Mouse (Mus musculus) left cerebral cortex, adult 18-20 months (tissue): ENCODE results near the gene Wfdc6b. TPM values are rescaled to one million over a fixed set of nuclear protein-coding genes. Genes with fewer than 3 reads are reported as not detected.
"Not testable (repeated sequence)": the region's sequence is repeated elsewhere in the genome, so short reads cannot be mapped to it uniquely, and the experiment has no call there.

Experiments
- DNase-seq, 2 experiments: peaks; one replicate each; pipeline ENCODE4 v3.0.0; 2021 to 2022; ENCODE audit warnings: low spot score in 2 of 2, mixed read lengths in 1 of 2
- long read RNA-seq, 2 experiments: library from polyadenylated mRNA; stranded (forward); transcript quantifications; one replicate each; pipeline ENCODE4 v2.0.0; 2021
- total RNA-seq, 2 experiments: library from RNA; stranded (reverse); gene quantifications; 2 replicates each; pipeline ENCODE4 v1.2.3; 2021

Wfdc6b gene
- total RNA-seq = not detected
- long read RNA-seq, experiment 1 = 0 reads
- long read RNA-seq, experiment 2 = 0 reads

GRCm38 (mm10) chr2:164613471-164613870, at the start of gene Wfdc6b, which contains the start of gene Wfdc8:
Gene Wfdc6b (plus strand): TSS chr2:164613522.
Gene Wfdc8 (minus strand): TSS chr2:164613626.
- DNase-seq = not testable (repeated sequence)

GRCm38 (mm10) chr2:164564346-164564745, 49.0 kb upstream of the Wfdc6b start:
- DNase-seq = no peak

- no peak for DNase-seq
Measured at GRCm38 (mm10) chr2:164566997-164567396, 46.3 kb upstream of the Wfdc6b start.

- no peak for DNase-seq
Measured at GRCm38 (mm10) chr2:164567460-164567859, 45.9 kb upstream of the Wfdc6b start.

- DNase-seq = not testable (repeated sequence)
Measured at GRCm38 (mm10) chr2:164573359-164573758, 40.0 kb upstream of the Wfdc6b start, which contains the start of gene Spint3. Gene Spint3 (minus strand): TSS chr2:164573459.

GRCm38 (mm10) chr2:164585025-164585725, 28.1 kb upstream of the Wfdc6b start, which contains the start of gene Wfdc6a:
Gene Wfdc6a (minus strand): TSS chr2:164585447.
- not testable (repeated sequence) for DNase-seq

GRCm38 (mm10) chr2:164592014-164592413, 21.3 kb upstream of the Wfdc6b start:
- peak; percentile 16 to 27 for DNase-seq

GRCm38 (mm10) chr2:164593494-164593893, 19.8 kb upstream of the Wfdc6b start, which contains the start of gene Eppin:
Gene Eppin (minus strand): TSS chr2:164593594.
- no peak for DNase-seq

- no peak for DNase-seq
Measured at GRCm38 (mm10) chr2:164600179-164600578, 13.1 kb upstream of the Wfdc6b start.

- DNase-seq = no peak
Measured at GRCm38 (mm10) chr2:164603482-164603881, 9.8 kb upstream of the Wfdc6b start.

- no peak for DNase-seq
Measured at GRCm38 (mm10) chr2:164604411-164604810, 8.9 kb upstream of the Wfdc6b start.

GRCm38 (mm10) chr2:164608781-164609180, 4.5 kb upstream of the Wfdc6b start:
- no peak for DNase-seq

GRCm38 (mm10) chr2:164615386-164615785, 2.1 kb downstream of the Wfdc6b start:
- no peak for DNase-seq

GRCm38 (mm10) chr2:164619050-164619449, 5.7 kb downstream of the Wfdc6b start:
- DNase-seq = no peak

GRCm38 (mm10) chr2:164621775-164622174, 8.5 kb downstream of the Wfdc6b start:
- no peak for DNase-seq

GRCm38 (mm10) chr2:164635266-164635665, 21.9 kb downstream of the Wfdc6b start:
- DNase-seq = no peak

GRCm38 (mm10) chr2:164638696-164639095, 25.4 kb downstream of the Wfdc6b start, which contains the start of gene Wfdc16:
Gene Wfdc16 (minus strand): TSS chr2:164638796.
- DNase-seq = no peak

GRCm38 (mm10) chr2:164641129-164641528, 27.8 kb downstream of the Wfdc6b start:
- no peak for DNase-seq

- DNase-seq = peak in 1 of 2 experiments; percentile 4
Measured at GRCm38 (mm10) chr2:164641881-164642673, 28.8 kb downstream of the Wfdc6b start.

GRCm38 (mm10) chr2:164655858-164656257, 42.5 kb downstream of the Wfdc6b start, which contains the start of gene Wfdc10:
Gene Wfdc10 (plus strand): TSS chr2:164656046.
- DNase-seq = peak in 1 of 2 experiments; percentile 35

GRCm38 (mm10) chr2:164656483-164656882, 43.2 kb downstream of the Wfdc6b start, which contains the start of gene Wfdc9:
Gene Wfdc9 (minus strand): TSS chr2:164656583.
- no peak for DNase-seq

GRCm38 (mm10) chr2:164664851-164665250, 51.5 kb downstream of the Wfdc6b start:
- DNase-seq = no peak
